Mouse (Mus musculus) heart, embryonic 10.5 days (tissue): ENCODE measurements at regions not wholly inside any gene's neighbourhood (a gene's known extent, or its start where the extent isn't known, plus 50 kb on each side); places are given as distances from the start of the nearest gene placed in this dataset.

Experiments used
- DNase-seq: peaks from one replicate; pipeline ENCODE4 v3.0.0-alpha.2; 2017; ENCODE audit warnings: low spot score
- H3K27ac ChIP-seq: fragments of 300-500 bp; sonication (generic); 2 replicates; pipeline ENCODE4 v1.5.1; 2016; ENCODE audit warnings: mild to moderate bottlenecking
- H3K27me3 ChIP-seq: fragments of 300-500 bp; sonication (generic); 2 replicates; pipeline ENCODE4 v1.6.1; 2016; ENCODE audit warnings: mild to moderate bottlenecking; ENCODE audit not compliant: poor library complexity, insufficient read depth, severe bottlenecking
- H3K36me3 ChIP-seq: fragments of 300-500 bp; sonication (generic); 2 replicates; pipeline ENCODE4 v1.6.1; 2016; ENCODE audit warnings: mild to moderate bottlenecking, moderate library complexity
- H3K4me1 ChIP-seq: fragments of 300-500 bp; sonication (generic); 2 replicates; pipeline ENCODE4 v1.6.1; 2016; ENCODE audit warnings: mild to moderate bottlenecking
- H3K4me3 ChIP-seq: fragments of 300-500 bp; sonication (generic); 2 replicates; pipeline ENCODE4 v1.5.1; 2016; ENCODE audit warnings: mild to moderate bottlenecking, moderate library complexity
- H3K9me3 ChIP-seq: fragments of 300-500 bp; sonication (generic); 2 replicates; pipeline ENCODE4 v1.6.1; 2016; ENCODE audit warnings: mild to moderate bottlenecking, moderate library complexity
- WGBS: fragments of 180-500 bp; shearing (Covaris S2); methylation state at CpG from one replicate; pipeline ENCODE4 v1.1.7; 2016; 5-methylcytosine and 5-hydroxymethylcytosine counted together

DNA sequence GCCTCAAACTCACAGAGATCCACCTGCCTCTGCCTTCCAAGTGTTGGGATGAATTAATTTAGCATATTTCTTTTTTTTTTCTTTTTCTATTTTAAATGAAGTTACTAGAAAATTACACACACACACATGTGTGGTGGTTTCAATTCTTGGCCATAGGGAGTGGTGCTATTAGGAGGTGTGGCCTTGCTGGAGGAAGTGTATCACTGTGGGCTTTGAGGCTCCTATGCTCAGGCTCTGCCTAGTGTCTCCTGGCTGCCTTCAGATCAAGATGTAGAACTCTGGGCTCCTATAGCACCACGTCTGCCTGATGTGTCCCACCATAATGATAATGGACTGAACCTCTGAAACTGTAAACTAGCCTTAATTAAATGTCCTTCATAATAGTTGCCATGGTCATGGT, 66.8 kb upstream of the Haao start:
- H3K27ac ChIP-seq, result no peak overlapping the region

DNA sequence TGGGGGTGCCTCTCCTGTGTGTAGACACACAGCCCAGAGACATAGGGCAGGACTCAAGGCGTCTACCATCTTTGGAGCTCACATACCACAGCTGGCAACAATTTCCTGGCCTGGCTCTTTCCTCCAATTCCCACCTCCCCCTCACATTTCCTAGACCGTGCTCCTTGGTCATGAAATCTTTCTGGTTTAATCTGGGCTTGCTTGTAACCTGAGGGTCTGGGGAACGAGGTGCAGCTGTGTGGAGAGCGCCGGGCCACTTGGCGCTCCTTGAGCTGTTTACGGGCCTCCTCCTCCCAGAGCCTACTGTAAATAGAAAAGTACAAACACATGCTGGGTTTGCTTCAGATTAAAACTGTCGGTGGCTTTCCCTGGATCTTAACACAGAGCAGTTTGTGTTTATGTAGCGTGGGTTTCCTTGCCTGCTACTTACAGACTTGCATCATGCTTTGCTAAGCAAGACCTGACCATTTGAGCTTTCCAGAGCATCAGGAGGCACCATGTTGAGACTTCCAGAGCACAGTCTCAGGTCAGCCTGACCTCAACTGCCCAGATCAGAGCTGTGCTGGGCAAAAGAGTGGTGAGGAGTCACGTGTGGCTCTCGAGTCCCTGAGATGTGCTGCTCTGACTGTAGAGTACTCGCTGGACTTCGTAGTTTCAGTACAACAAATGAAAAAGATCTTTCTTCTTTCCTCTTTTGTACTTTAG, 66.1 kb upstream of the Haao start:
- Histone ChIP-seq H3K27me3 (no peaks in the 10 kb centered on the region), H3K36me3 (no peaks in the 10 kb centered on the region), H3K4me1 (peaks cover 42% of the 10 kb centered on the region), H3K9me3 (no peaks in the 10 kb centered on the region), H3K27ac (peak overlapping the region; percentile 72), H3K4me3 (no peak overlapping the region)
- 58% methylated on average over 13 of the region's 13 CpGs for WGBS
- no peak for DNase-seq

More for the DNA sequence above, 66.8 kb upstream of the Haao start:
- 74% methylated on average over 1 of the region's 1 CpGs for WGBS
- no peak for DNase-seq
- H3K4me3 ChIP-seq, result no peak overlapping the region
- no peaks in the 10 kb centered on the region for H3K9me3 ChIP-seq
- H3K27me3 ChIP-seq, result no peaks in the 10 kb centered on the region
- H3K36me3 ChIP-seq, result no peaks in the 10 kb centered on the region
- peaks cover 42% of the 10 kb centered on the region for H3K4me1 ChIP-seq

DNA sequence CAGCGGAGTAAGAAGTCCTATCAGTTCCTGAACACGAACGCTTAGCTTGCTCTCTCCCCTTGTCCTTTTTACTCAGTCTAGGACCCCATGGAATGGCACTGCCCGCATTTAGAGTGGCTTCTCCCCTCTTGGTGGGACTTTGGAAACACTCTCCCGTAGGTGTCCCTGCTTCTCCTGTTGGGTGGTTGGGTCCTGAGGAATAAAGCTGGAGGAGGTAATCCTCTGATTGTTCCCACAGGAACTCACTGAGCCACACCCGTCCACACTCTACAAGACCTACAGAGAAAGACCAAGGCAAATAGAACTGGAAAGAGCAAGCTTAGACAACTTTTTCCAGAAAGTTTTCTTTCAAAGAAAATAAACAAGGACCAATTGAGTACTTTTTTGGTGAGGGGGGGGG, 64.7 kb upstream of the Haao start:
- H3K4me1 ChIP-seq, result peaks cover 31% of the 10 kb centered on the region
- H3K27ac ChIP-seq, result no peak overlapping the region
- no peaks in the 10 kb centered on the region for H3K9me3 ChIP-seq
- no peaks in the 10 kb centered on the region for H3K36me3 ChIP-seq
- WGBS, result 83% methylated on average over 6 of the region's 6 CpGs
- DNase-seq, result no peak
- H3K27me3 ChIP-seq, result no peaks in the 10 kb centered on the region
- H3K4me3 ChIP-seq, result no peak overlapping the region

DNA sequence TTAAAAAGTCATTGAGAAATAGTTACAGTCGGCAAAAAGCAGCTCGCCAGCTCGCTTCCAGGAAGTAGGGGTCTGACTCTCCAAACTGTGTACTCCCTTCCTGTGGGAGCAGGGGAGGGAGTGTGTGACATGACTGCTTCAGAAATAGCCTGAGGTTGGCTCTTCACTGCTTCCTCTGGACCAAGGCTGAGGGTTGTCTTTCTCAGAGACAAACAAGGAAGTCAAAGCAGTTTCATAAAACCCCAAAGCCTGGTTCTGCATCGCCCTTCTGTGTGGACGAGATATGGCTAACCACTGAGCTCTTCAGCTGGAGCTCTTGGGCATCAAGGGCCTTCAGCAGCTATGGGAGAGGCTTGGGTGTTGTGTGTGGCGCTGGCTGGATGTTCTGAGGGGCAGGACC, 61.0 kb upstream of the Haao start:
- Histone ChIP-seq H3K4me1 (peaks cover 10% of the 10 kb centered on the region), H3K27ac (no peak overlapping the region)
- 83% methylated on average over 6 of the region's 6 CpGs for WGBS

DNA sequence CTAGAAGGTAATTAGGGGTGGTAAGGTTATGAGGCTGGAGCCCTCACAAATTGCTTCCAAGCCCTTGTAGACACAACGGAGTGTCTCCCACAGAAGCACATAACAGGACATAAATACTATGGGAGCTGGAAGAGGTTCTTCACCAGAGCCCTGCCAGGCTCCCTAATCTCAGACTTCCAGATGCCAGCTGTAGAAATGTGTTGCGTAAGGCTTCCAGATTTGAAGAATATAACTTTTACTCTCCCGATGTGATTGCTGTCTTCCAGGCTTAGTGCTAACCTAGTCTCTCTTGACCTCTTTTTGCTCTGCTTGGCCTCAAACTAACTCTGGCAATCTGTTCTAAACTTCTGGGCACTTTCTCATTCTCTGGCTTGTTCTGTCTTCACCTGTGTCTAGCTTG, 59.8 kb upstream of the Haao start:
- Histone ChIP-seq H3K27ac (no peak overlapping the region), H3K4me1 (peaks cover 11% of the 10 kb centered on the region), H3K4me3 (no peak overlapping the region), H3K9me3 (no peaks in the 10 kb centered on the region), H3K27me3 (no peaks in the 10 kb centered on the region), H3K36me3 (no peaks in the 10 kb centered on the region)
- WGBS, result 91% methylated on average over 3 of the region's 3 CpGs
- DNase-seq, result no peak

More for the DNA sequence above, 61.0 kb upstream of the Haao start:
- Histone ChIP-seq H3K9me3 (no peaks in the 10 kb centered on the region), H3K27me3 (no peaks in the 10 kb centered on the region), H3K36me3 (no peaks in the 10 kb centered on the region), H3K4me3 (no peak overlapping the region)
- DNase-seq, result no peak

DNA sequence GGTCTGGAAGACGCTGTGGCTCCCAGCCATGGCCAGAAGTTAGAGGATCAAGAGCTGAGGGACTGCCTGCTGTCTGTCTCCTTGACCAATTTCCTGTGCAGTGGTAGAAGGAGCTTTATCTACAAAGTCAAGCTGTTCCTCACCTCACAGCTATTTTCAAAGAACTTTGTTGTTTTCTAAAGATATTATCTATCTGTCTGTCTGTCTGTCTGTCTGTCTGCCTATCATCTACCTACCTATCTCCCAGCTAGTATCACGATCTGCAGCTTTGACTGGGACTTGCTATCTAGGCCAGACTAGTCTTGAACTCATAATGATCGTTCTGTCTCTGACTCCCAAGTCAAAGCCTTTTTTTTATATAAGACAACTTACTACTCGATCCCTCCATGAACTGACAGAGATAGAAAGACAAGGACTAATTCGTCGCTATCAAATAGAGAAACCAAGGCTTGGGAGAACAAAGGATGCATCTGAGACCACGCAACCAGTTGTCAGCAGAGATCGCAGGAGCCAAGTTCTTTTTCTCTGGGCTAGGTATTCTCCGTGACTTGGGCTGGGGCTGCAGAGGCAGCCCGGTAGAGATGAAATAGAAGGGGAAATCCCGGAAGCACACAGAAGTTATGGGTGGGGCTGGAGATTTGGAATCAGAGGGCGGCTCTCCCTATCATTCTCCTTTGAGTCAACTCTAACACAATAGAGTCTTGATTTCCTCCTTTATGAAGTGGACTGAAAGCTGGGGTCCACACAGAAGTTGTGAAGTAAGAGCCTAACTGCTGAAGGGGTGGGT, 59.2 kb upstream of the Haao start:
- no peaks in the 10 kb centered on the region for H3K27me3 ChIP-seq
- WGBS, result 71% methylated on average over 12 of the region's 12 CpGs

DNA sequence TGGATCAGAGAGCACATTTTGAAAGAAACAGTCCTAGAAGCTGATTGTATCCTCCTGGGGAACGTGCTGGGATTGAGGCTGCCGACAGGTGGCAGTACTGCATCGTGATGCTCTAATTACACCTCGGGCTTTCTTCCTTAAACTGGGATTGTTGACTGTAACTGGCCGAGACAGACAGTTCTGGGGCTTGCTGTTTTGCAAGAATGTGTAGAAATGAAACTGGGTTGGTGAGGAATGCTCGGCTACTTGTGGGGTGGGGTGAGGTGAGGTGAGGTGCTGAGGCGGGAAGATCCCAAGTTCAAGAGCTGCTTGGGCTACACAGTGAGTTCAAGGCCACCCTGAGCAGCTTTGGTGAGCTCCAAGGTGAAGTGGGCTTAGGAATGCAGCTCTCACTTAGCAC, 55.7 kb upstream of the Haao start:
- peak; percentile 88 for DNase-seq
- H3K4me3 ChIP-seq, result no peak overlapping the region
- peaks cover 21% of the 10 kb centered on the region for H3K4me1 ChIP-seq
- 0 out of 2 replicates have a peak, but pooled peaks cover 7% of the 10 kb centered on the region for H3K27me3 ChIP-seq
- no peaks in the 10 kb centered on the region for H3K9me3 ChIP-seq
- peak overlapping the region; percentile 44; the same call in 1 of the 2 replicates for H3K27ac ChIP-seq
- H3K36me3 ChIP-seq, result no peaks in the 10 kb centered on the region
- 3% methylated on average over 7 of the region's 7 CpGs for WGBS

More for the DNA sequence above, 59.2 kb upstream of the Haao start:
- Histone ChIP-seq H3K4me3 (no peak overlapping the region), H3K4me1 (peaks cover 17% of the 10 kb centered on the region), H3K36me3 (no peaks in the 10 kb centered on the region), H3K9me3 (no peaks in the 10 kb centered on the region), H3K27ac (no peak overlapping the region)
- no peak for DNase-seq

DNA sequence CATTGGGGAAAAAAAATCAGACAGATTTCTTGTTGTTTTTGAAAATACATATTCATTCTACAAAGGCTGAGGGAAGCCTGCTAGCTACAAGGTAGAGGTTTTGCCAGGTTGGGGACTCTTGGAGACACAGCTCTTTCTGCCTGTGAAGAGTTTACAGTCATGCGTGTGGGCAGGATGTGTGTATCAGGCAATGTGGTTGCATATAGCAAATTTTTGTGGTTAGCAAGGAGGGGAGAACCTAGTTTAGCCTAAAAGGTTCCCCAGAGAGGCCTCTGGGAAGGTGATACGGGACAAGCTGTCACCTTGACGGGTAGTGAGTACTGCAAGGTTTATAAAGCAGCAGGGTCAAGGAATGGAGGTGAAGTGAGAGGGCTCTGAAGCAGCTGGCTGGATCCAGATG, 54.8 kb upstream of the Haao start:
- no peak overlapping the region for H3K4me3 ChIP-seq
- H3K4me1 ChIP-seq, result peaks cover 28% of the 10 kb centered on the region
- H3K27me3 ChIP-seq, result 0 out of 2 replicates have a peak, but pooled peaks cover 7% of the 10 kb centered on the region
- no peaks in the 10 kb centered on the region for H3K9me3 ChIP-seq
- no peaks in the 10 kb centered on the region for H3K36me3 ChIP-seq
- H3K27ac ChIP-seq, result 0 out of 2 replicates have a peak overlapping the region, but pooled peaks have one; percentile 23
- no peak for DNase-seq
- WGBS, result 47% methylated on average over 3 of the region's 3 CpGs

DNA sequence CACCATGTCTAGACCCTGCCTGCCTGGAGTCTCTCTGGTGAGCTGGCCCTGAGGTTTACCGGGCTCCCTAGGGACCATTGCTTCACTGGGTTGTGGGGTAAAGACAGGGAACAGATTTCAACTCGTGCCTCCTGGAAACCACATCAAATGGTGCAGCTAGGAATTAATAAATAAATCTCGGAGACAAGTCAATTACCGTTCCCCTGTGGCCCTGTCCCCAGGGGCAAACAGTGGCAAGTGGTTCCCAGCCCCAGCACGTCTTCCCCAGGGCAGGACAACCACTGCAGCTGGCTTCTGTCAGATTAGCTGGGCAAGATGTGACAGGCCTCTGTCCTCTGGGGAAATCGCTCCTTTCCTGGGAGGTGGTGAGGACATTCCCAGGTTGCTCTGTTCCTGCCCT, 54.3 kb upstream of the Haao start:
- DNase-seq, result no peak
- Histone ChIP-seq H3K36me3 (no peaks in the 10 kb centered on the region), H3K9me3 (no peaks in the 10 kb centered on the region), H3K4me3 (no peak overlapping the region), H3K4me1 (peaks cover 32% of the 10 kb centered on the region), H3K27me3 (0 out of 2 replicates have a peak, but pooled peaks cover 7% of the 10 kb centered on the region), H3K27ac (peak overlapping the region; percentile 23; the same call in 1 of the 2 replicates)
- WGBS, result 26% methylated on average over 6 of the region's 6 CpGs

DNA sequence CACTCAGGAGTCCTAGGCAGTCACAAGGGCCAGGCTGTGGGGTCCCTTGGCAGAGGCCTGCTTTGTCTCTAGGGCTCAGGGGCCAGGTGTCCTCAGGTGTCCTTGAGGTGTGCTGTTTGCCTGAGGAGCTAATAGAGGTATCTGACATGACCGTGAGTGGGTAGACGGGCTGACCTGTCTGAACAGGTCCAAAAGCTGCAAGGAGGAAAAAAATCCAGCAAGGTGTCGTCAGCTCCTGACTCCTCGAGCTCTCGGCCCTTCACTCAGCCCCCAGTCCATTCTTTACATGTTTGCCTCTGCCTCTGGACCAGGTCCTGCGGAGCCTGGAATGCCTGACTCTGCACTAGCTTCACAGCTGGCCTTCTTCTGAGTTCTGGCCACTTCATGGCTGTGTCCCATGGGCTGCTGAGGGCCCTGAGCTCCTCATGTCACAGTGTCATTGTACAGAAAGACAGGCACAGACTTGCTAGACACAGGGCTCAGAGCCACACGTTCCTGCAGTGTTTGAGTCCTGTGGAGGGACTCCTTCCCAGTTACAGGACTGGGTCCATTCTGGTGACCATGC, 51.9 kb upstream of the Haao start:
- no peaks in the 10 kb centered on the region for H3K36me3 ChIP-seq
- H3K9me3 ChIP-seq, result no peaks in the 10 kb centered on the region
- H3K27ac ChIP-seq, result peak overlapping the region; percentile 47
- H3K4me3 ChIP-seq, result no peak overlapping the region
- H3K27me3 ChIP-seq, result 0 out of 2 replicates have a peak, but pooled peaks cover 7% of the 10 kb centered on the region
- no peak for DNase-seq
- H3K4me1 ChIP-seq, result peaks cover 48% of the 10 kb centered on the region
- 65% methylated on average over 7 of the region's 7 CpGs for WGBS

DNA sequence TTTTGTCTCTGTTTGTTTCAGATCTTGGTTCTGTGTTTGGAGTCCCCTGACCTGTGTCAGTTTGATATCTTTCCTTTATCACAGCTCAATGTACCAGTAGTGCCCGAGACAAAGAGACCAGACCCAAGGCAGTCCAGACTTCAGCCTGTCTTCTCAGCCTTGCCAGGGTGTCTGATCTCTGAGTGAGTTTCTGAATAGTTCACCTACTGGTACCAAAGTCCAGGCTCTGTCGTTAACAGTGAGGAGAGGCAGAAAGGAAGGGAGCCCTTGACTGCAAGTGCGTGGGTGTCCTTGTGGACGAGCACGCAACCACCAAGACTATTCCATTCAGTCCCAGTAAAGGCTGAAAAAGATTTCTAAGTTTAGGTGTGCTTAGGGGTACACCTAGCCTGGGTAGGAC, 50.8 kb upstream of the Haao start:
- Histone ChIP-seq H3K4me3 (no peak overlapping the region), H3K27me3 (0 out of 2 replicates have a peak, but pooled peaks cover 7% of the 10 kb centered on the region), H3K36me3 (no peaks in the 10 kb centered on the region), H3K9me3 (no peaks in the 10 kb centered on the region), H3K4me1 (peaks cover 48% of the 10 kb centered on the region), H3K27ac (no peak overlapping the region)
- no peak for DNase-seq
- WGBS, result 80% methylated on average over 5 of the region's 5 CpGs
